Mouse (Mus musculus): ENCODE data around the gene Ksr2.

The Ksr2 gene

DNA sequence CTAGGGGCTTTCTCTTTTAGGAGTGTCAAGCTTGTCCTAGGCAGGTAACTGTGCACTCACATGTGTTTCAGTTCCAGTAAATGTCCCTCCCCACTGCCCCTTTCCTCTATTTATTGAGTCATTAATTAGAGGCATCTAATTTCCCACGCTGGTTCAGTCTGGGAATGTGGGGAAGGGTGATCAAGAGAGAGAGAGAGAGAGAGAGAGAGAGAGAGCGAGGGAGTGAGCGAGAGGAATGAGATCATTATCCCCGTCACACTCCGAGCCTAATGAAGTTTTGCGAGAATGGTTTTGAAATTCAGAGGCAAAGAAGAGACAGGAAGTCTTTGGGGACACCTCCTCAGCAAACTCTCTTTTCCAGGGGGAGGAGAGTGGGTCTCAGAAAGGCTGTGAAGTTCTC lies 117.2 kb downstream of the Ksr2 start:
- DNase-seq (ENCODE audit: low spot score) = no peak

DNA sequence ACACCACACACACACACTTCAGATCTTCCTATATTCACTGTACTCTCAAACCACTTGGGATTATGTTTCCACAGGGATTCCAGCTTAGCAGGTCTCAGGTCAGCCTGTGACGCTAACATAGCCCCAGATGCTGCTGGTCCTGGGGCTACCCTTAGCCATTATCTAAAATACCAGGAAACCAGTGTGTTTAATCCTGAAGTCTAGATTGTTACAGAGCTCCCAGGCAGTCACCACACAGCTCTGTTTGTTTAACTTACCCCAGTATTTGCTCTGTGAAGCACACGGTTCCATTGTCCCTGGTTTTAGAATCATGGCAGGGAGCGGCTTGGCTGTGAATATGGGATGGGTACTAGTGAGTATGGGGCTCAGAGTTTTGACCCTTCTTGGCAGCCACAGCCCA lies 125.4 kb downstream of the Ksr2 start:
- DNase-seq (ENCODE audit: low spot score) = no peak

DNA sequence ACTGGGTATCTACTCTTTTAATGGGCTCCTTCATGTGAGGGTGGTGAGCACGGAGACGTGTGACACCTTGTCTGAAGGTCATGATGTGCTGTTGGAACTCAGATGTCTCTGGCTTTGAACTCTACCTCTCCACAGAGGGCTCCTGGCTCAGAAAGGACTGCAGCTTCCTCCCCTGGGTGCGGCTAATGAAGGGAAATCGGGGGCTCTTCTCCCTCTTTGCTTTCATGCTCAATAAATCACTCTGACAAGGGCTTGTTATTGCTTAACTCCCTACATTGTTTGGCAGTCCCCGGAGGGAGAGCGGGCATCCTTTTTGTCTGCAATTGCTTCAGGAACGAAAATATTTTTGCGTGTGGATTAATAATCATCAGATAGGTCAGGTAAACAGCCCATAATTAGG lies 127.9 kb downstream of the Ksr2 start:
- no peak for DNase-seq (ENCODE audit: low spot score)

DNA sequence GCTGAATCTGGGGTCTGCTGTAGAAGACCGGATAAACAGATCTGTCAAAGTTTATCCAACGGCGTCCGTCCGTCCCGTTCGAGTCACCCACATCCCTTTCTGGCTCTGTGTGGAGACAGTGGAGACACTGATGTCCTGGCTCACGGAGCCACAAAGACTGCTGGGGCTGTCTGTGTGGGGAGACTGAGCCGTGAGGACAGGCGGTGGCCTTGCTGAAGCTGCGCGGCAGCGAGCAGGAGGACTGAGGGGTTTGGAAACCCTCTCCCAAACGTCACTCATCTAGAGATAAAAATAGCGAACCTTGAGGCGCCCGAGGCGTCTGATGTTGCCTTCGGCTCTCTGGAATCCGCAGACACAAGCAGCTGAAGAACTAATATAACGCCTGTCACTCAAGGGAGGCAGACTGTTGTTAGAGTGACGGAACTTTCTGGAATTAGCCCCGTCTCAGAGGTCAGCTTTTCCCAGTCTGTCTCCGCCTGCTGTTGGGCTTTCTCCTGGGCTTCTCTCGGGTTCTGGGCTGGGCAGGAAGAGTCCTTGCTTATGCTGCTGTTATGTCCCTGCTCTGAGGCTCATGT lies 133.0 kb downstream of the Ksr2 start:
- no peak for DNase-seq (ENCODE audit: low spot score)

DNA sequence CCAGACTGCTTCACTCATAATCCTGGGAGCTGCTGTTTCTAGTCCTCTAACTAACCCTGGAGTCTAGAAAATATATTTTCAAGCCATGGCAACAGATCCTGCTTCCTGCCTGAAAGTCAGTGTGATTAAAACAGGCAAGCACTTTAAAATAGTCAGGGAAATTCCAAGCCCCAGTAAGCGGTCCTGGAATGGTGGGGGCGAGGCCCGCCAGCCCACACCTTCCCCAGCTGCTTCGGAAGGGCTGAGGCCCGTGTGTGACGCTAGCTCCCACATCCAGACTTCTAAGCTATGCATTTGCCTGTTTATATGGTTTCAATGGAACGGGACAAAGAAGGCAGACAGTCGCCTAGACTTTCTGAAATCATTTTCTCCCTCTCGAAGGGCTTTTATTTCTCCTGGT lies 137.2 kb downstream of the Ksr2 start:
- DNase-seq (ENCODE audit: low spot score) = no peak

DNA sequence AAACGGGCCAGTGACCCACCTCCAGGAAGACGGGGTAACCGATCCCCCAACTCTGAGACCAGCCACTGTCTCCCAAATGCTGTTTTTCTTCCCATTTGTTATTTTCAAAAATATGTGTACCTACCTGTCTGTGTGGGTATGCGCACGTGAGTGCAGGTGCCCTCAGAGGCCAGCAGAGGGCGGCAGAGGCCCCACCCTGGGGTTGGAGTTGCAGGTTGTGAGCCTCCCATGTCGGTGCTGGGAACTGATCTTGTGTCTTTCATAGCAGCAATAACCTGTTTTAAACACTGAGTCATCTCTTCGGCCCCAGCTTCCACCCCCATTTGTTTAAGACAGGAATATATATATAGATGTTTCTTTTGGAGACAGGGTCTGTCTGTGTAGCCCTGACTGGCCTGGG lies 138.3 kb downstream of the Ksr2 start:
- no peak for DNase-seq (ENCODE audit: low spot score)

DNA sequence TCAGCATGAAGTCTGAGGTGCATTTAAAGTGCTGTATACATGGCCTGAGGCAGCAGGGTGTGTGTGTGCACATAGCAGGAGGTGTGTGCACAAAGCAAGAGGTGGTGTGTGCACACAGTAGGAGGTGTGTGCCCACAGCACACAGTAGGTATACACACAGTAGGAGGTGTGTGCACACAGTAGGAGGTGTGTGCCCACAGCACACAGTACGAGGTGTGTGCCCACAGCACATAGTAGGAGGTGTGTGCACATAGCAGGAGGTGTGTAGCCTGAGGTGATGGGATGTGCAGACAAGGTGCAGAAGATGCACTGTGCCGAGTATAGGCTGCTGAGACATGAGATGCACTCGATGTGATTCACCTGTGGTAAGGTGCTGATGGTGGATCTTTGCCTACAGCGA lies 140.7 kb downstream of the Ksr2 start:
- no peak for DNase-seq (ENCODE audit: low spot score)

DNA sequence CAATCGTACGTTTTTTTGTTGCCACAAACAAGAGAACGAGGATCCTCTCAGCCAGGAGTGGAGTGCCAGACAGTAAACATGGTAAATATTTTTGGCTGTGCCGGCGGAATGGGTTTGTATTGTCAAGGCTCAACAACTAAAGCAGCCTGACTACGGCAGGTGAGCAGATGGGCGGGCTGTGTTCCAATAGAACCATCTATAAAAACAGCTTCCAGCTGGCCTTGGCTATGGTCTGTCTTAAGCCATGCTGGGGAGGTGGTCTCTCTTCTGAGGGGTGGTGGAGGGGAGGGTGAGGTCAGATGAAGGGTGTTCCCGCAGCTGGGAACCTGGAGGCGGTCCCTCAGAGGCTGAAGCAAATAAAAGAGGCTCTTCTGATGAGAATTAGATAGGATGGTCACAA lies 142.8 kb downstream of the Ksr2 start:
- DNase-seq (ENCODE audit: low spot score) = no peak

DNA sequence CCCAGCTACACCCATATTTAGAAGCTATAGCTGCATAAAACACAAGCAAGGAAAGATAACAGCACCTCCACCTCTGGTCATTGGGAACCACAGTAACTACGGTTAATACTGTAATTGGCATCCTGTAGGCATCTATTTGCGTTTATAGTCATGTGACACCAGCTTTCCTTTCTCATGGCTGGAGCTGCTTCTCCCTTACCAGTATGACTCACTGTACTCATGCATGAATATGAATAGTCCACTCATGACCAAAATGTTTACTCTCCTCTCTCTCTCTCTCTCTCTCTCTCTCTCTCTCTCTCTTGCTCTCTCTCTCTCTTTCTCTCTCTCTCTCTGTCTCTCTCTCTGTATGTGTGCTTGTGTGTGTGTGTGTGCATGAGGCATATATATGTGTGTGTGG lies 147.3 kb downstream of the Ksr2 start:
- DNase-seq (ENCODE audit: low spot score) = no peak

DNA sequence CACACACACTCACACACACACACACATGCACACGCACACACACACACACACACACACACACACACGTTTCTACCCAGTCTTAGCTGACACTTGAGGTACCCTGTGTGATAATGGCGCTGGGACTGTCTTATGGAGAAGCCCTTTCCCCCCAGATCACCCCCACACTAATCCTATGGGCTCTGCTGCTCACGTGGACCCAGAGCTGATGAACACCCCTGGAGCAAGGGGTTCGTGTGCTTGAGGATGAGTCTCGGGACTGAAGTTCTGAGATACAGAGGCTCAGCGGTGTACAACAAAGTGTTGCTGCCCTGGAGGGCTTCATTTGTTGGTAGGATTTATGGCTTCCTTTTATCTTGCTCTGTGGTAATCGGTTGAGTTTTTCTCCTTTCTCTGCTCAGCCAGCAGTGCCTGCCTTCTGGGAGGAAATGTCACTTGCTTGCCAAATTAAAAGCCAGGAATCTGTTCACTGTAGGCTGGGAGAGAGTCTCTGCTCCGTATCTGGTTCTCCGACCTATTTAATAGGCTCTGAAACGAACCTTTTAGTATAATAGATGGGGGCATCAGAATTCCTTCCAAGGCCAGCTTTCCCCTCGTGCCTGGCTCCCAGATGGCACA lies 152.4 kb downstream of the Ksr2 start:
- no peak for DNase-seq (ENCODE audit: low spot score)

DNA sequence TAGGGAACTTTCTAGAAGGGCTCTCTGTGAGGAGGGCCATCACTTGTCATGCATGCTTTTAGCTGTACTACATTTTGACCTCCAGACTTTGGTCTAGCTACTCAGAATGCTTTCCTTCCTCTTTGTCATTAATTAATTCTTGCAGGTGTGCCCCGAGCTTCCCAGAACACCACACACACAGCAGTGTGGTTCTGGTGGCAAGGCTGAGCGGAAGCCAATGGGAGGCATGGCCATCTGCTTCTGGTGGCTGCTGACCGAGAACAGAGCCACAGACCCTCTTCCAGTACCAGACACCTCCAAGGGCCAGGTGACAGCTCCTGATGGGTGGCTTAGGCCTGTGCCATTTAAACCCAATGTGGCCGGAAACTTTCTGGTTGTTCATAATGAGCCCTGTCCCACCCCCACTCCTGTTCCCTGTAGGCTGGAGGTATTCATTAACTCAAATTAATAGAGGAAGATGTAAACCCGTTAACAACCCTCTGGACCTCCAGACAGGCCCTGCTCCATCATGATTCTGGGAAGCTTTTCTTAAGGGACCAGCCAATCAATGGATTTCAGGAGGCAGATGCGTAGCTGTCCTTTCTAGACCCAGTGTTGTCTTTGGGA lies 155.5 kb downstream of the Ksr2 start:
- DNase-seq (ENCODE audit: low spot score) = no peak

DNA sequence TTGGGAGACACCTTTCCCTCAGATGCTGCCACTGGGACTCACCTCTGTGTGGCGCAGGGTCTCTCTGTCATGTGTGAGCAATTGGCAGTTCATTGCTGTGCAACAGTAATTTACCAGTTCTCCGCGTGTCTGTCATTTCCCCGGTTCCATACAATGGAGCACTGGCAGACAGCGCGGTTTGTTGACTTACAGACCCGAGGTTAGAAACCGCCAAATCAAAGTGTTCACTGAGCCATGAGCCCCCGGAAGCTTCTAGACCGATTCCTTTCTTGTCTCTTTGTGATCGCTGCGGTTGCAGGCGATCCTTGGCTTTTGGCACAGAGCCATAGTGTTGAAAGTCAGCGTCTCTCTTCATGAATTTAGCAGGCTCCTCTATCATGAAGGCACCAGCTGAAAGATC lies 158.6 kb downstream of the Ksr2 start:
- no peak for DNase-seq (ENCODE audit: low spot score)

DNA sequence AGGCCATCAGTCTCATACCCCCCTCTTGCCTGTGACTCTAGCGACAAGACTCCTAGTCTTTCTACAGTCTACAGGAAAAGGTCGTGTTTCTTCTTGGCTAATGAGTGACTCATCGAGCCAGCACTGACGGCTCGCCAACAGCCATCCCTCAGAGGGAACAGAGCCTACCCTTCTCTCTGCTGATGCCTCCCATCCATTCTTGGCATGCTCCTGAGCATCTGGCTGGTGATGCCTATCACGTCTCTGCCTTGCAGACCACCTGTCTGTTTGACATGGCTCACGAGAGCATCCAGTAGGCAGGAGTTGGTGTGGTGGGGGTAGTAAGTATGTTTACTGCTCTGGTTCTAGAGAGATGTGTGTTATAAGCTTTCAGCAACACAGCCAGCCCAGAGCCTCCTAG lies 161.1 kb downstream of the Ksr2 start:
- DNase-seq (ENCODE audit: low spot score) = no peak

DNA sequence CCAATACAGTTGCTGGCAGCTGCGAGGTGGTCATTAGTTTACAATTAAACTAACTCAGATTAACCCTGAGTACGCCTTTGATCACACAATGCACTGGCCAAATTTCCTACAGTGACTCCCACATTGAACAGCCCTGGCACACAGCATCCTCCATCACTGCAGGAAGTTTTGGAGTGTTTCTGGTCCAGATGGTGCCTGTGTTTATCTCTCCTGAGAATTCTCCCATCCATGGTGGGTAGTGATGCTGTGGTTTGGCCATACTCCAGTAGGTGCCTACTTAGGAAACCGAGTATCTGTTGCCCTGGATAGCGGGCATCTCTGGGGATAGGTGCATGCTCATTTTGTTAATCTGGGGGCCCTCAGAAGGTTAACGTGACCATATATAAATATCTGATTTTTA lies 163.8 kb downstream of the Ksr2 start:
- DNase-seq (ENCODE audit: low spot score) = no peak

DNA sequence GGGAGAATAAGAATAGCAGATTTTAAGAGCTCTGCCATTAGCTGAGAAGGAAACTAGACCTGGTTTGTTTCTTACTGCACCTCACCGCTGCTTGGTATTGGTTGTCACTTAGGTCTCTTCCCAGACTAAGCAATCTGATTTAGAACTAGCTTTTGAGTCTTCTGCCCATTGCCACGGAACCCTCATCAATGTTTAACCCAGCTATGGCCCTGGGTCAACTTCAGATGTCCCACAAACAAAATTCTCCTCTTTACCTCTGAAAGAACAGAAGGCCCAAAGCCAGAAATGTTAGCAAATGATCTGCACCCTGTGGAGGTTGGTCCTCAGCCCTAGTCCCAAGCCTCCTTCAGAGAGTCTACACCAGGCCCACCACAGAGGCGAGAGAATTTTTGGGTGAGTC lies 167.9 kb downstream of the Ksr2 start:
- DNase-seq (ENCODE audit: low spot score) = no peak

DNA sequence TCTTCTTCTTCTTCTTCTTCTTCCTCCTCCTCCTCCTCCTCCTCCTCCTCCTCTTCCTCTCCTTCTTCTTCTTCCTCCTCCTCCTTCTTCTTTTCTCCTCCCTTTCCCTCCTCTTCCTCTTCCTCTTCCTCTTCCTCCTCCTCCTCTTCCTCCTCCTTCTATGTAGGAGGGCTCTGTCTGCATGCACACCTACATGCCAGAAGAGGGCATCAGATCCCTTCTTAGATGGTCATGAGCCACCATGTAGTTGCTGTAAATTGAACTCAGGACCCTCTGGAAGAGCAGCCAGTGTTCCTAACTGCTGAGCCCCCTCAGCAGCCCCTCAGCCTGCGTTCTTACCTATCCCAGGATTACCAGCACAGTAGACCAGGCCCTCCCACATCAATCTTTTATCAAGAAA lies 170.6 kb downstream of the Ksr2 start:
- no peak for DNase-seq (ENCODE audit: low spot score)

DNA sequence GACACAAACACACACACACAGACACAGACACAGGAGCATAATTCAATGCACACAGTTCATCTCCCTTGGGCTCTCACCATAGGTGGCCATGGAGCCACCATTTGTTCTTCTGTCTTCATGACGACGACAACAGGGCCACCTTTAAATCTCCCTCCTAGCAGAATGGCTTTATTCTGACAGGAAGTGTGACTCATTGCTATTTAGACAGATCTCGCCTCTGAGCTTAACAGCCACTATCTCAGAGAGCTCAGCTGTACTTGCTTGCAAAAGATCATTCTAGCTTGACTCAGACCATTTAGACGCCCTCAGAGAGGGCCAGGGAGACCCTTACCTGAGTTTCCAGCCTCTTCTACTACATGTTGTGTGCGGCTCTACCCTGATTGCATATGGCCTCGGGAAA lies 175.5 kb downstream of the Ksr2 start:
- no peak for DNase-seq (ENCODE audit: low spot score)

DNA sequence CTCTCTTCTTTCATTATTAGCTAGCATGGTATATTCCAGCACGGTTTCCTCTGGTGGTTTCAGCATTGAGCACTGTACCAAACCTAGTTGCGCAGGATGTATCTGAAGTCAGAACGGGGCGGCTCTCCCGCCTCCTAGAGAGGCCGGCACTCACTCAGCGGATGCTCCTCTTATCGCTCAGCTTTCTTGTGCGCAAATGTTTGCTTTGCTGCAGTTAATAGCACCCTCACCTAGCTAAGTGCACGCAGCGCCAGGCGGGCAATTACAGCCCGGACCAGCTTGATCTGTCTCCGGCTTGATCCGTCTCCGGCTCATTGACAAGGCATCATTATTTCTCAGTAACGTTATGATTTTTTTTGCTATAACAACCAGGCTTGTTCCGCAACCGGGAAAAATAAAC lies 179.5 kb downstream of the Ksr2 start:
- DNase-seq (ENCODE audit: low spot score) = no peak

DNA sequence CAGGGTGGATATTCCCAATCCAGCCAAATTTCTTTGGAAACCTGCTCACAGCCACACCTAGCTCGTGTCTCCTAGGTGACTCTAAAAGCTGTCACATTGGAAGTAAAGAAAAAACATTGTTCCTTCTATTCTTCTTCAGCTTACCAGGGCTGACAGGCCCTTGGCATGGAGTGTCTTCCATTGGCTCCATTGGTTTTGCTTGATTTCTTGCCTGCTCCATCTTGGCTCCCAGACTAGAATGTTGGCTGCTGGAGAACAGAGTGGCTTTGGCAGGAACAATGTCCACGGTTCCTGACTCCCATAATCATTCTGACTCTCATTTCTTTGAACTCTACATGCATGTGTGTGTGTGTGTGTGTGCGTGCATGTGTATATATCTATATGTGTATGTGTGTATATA lies 183.0 kb downstream of the Ksr2 start:
- no peak for DNase-seq (ENCODE audit: low spot score)

DNA sequence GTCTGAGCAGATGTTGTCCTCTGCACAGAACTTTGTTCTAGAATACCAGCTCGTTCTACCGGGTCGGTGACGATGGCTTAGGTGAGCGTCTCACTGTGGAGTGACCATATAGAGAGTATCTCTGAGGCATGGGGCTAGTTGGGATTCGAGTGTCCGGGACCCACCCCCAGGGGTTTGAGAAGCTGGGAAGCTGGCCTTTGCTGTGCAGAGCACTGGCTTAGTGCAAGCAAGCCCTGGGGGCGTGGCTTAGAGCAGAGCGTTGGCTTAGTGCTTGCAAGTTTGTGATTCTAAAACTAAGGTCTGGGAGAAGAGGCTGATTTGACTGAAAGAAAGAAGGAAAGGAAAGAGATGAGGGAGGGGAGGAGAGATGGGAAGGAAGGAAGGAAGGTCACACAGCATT lies 188.2 kb downstream of the Ksr2 start:
- DNase-seq (ENCODE audit: low spot score) = no peak

DNA sequence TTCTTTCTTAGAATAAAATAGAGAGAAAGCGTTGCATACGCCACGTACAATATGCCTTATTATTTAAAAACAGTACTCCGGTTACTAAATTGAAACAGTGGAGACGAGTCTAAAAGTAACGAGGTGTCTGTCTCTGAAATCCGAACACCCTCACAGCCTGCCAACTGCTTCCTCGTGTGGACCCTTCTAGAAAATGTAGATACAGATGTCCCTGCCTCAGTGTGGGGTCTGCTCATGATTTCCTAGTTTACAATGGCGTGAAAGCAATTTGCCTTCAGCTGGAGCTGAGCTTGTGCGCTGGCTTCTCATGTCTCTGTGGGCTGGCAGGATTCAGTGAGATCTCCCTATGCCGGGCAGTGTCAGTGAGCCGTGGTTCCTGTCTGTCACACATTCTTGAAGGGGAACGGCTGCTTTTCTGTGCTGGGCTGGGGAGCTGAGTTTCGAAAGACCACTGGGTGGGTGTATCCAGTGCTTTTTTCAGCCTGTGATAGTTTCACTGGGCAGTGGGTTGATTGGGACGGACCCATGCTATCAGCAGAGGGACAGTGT lies 194.0 kb downstream of the Ksr2 start:
- DNase-seq (ENCODE audit: low spot score) = no peak

DNA sequence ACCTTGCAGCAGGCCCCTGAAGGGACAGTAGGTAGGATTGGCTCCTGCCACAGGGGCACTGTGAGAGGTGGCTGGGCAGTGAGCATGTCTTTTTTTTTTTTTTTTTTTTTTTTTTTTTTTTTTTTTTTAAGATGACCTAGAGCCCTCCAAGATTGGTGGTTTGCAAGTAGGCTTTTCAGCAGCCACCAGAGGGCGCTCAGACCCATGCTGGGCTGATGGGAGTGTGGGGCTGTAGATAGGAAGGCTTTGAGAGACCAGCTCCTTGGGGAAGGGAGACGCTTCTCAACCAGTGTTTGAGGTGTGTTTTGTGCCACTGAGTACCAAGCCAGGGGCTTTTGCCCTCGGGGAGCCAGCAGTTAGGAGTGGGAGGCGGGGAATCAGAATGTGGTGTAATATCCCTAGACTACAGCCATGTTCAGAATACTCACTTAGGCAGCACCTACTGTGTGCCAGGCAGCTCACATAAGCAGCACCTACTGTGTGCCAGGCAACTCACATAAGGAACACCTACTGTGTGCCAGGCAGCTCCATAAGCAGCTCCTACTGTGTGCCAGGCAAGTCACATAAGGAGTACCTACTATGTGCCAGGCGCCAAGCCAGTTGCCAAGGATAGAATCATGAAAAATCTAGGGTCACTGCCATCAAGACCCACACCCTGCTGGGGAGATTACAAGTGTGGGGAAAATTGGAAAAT lies 200.7 kb downstream of the Ksr2 start:
- peak; percentile 66 for DNase-seq (ENCODE audit: low spot score)

DNA sequence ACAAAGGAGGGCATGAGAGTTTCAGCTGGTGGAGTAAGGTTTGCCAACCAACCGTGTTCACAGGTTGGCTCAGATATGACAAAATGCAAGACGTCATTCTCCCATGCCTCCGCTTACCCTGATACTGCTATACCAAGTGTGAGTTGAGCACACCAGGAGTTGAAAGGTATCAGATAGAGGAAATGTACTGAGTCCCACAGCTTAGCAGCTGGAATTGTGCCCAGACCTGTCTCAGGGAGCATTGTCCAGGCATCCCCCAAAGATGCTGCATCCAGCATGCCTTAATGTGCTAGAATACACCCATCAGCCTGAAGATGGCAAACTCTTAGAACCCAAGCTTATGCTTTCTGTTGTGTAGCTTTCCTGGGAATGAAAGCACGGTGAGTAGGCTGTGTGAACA lies 206.5 kb downstream of the Ksr2 start:
- no peak for DNase-seq (ENCODE audit: low spot score)
